Mouse (Mus musculus) myocyte (in vitro differentiated cells): ENCODE measurements at regions not wholly inside any gene's neighbourhood (a gene's known extent, or its start where the extent isn't known, plus 50 kb on each side); places are given as distances from the start of the nearest gene placed in this dataset.

Experiments used
- H3K27me3 ChIP-seq: one replicate; pipeline ENCODE4 v1.6.1; 2011; ENCODE audit not compliant: control insufficient read depth, insufficient read depth, insufficient read length
- H3K36me3 ChIP-seq: one replicate; pipeline ENCODE4 v1.6.1; 2011; ENCODE audit not compliant: control insufficient read depth, insufficient read depth
- H3K4me2 ChIP-seq: one replicate; pipeline ENCODE4 v1.6.1; 2011; ENCODE audit warnings: low read depth, control low read depth
- H3K4me3 ChIP-seq: one replicate; pipeline ENCODE4 v1.5.1; 2011; ENCODE audit warnings: mild to moderate bottlenecking, control low read depth, moderate library complexity
- H3K79me2 ChIP-seq: one replicate; pipeline ENCODE4 v1.6.1; 2011; ENCODE audit not compliant: control insufficient read depth, insufficient read depth
- H3ac ChIP-seq: one replicate; pipeline ENCODE4 v1.6.1; 2011; ENCODE audit not compliant: control insufficient read depth, insufficient read length
- CEBPB ChIP-seq: IDR thresholded peaks from 2 replicates; pipeline ENCODE4 v1.6.1; 2011; ENCODE audit warnings: mild to moderate bottlenecking, moderate library complexity; ENCODE audit not compliant: poor library complexity, insufficient read depth, severe bottlenecking
- E2F4 ChIP-seq: IDR thresholded peaks from one replicate; pipeline ENCODE4 v1.6.1; 2011; ENCODE audit warnings: mild to moderate bottlenecking, control low read depth, moderate library complexity; ENCODE audit not compliant: insufficient read depth
- MAX ChIP-seq: IDR thresholded peaks from one replicate; pipeline ENCODE4 v1.6.1; 2011; ENCODE audit warnings: low read depth, mild to moderate bottlenecking, control low read depth
- MYOD1 ChIP-seq, 3 experiments: IDR thresholded peaks; one replicate each; pipeline ENCODE4 v1.6.1; 2011; ENCODE audit warnings: control low read depth in 2 of 3, low read depth in 2 of 3, mild to moderate bottlenecking in 2 of 3, moderate library complexity in 1 of 3; ENCODE audit not compliant: insufficient read length in 2 of 3, control insufficient read depth in 1 of 3
- MYOG ChIP-seq, 3 experiments: IDR thresholded peaks; one replicate each; pipeline ENCODE4 v1.6.1; 2011; ENCODE audit warnings: control low read depth in 2 of 3, low read depth in 2 of 3, mild to moderate bottlenecking in 2 of 3; ENCODE audit not compliant: insufficient read length in 2 of 3, control insufficient read depth in 1 of 3, insufficient read depth in 1 of 3
- POLR2A ChIP-seq: IDR thresholded peaks from one replicate; pipeline ENCODE4 v1.6.1; 2011; ENCODE audit warnings: low read depth, mild to moderate bottlenecking, control low read depth, moderate library complexity; ENCODE audit not compliant: insufficient read length
- POLR2AphosphoS2 ChIP-seq: IDR thresholded peaks from one replicate; pipeline ENCODE4 v1.6.1; 2011; ENCODE audit warnings: low read depth, control low read depth; ENCODE audit not compliant: insufficient read length
- REST ChIP-seq: IDR thresholded peaks from one replicate; pipeline ENCODE4 v1.6.1; 2011; ENCODE audit warnings: mild to moderate bottlenecking, control low read depth, moderate library complexity; ENCODE audit not compliant: insufficient read depth, insufficient read length
- SRF ChIP-seq: IDR thresholded peaks from one replicate; pipeline ENCODE4 v1.6.1; 2011; ENCODE audit warnings: low read depth; ENCODE audit not compliant: control insufficient read depth, insufficient read length
- TCF12 ChIP-seq: IDR thresholded peaks from one replicate; pipeline ENCODE4 v1.6.1; 2011; ENCODE audit warnings: mild to moderate bottlenecking, control low read depth; ENCODE audit not compliant: poor library complexity, insufficient read depth, severe bottlenecking
- TCF3 ChIP-seq: IDR thresholded peaks from one replicate; pipeline ENCODE4 v1.6.1; 2011; ENCODE audit warnings: low read depth, control low read depth; ENCODE audit not compliant: insufficient read length
- USF1 ChIP-seq: IDR thresholded peaks from one replicate; pipeline ENCODE4 v1.6.1; 2011; ENCODE audit warnings: low read depth, mild to moderate bottlenecking, control low read depth, moderate library complexity

GRCm38 (mm10) chr10:122525360-122525759, 77.1 kb downstream of the Avpr1a start:
- Histone ChIP-seq H3K27me3 (no peaks in the 10 kb centered on the region), H3K4me2 (no peak overlapping the region), H3K79me2 (no peaks in the 10 kb centered on the region), H3K36me3 (no peaks in the 10 kb centered on the region), H3ac (no peak overlapping the region), H3K4me3 (no peak overlapping the region)
- no peak for TF ChIP-seq POLR2AphosphoS2
- no peak for TF ChIP-seq SRF
- no peak for TF ChIP-seq REST
- TF ChIP-seq USF1: no peak
- TF ChIP-seq E2F4: no peak
- no peak for TF ChIP-seq CEBPB

DNA sequence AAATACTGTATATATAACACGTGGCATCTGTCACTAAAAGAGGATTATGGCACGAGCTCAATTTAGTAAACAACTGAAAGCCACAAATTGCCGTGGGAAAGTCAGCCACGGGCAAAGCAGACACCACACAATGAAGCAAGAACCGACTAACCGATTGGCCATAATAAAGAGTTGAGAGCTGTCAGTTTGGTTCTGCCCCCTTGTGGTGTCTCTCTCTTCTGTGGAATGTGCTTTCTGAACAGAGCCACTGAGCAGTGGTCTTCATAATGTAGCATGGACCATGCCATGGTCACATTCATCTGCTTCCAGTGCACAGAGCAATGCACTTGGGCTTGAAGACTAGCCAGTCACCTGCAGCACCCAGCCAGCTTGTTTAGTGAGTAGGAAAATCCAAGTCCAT, 77.5 kb downstream of the Avpr1a start:
- Histone ChIP-seq H3K36me3 (no peaks in the 10 kb centered on the region), H3K4me3 (no peak overlapping the region), H3ac (no peak overlapping the region), H3K4me2 (no peak overlapping the region), H3K79me2 (no peaks in the 10 kb centered on the region), H3K27me3 (no peaks in the 10 kb centered on the region)
- TF ChIP-seq E2F4 (no peak), SRF (no peak), MYOD1 (IDR thresholded peaks at IDR 0.05; ENCODE audit: control insufficient read depth in 1 of 3, insufficient read length in 2 of 3, low read depth in 2 of 3) (no peak), REST (no peak), USF1 (no peak), POLR2A (no peak), MYOG (IDR thresholded peaks at IDR 0.05; ENCODE audit: control insufficient read depth in 1 of 3, insufficient read depth in 1 of 3, insufficient read length in 2 of 3, low read depth in 2 of 3) (no peak), POLR2AphosphoS2 (no peak), TCF12 (no peak), TCF3 (no peak), CEBPB (no peak), MAX (no peak)

GRCm38 (mm10) chr10:122528222-122528621, 79.9 kb downstream of the Avpr1a start:
- Histone ChIP-seq H3K4me2 (no peak overlapping the region), H3K36me3 (no peaks in the 10 kb centered on the region), H3K27me3 (no peaks in the 10 kb centered on the region), H3K79me2 (no peaks in the 10 kb centered on the region), H3K4me3 (no peak overlapping the region), H3ac (no peak overlapping the region)
- no peak for TF ChIP-seq TCF12
- TF ChIP-seq E2F4: no peak
- TF ChIP-seq MAX: no peak
- TF ChIP-seq POLR2A: no peak
- TF ChIP-seq MYOG (IDR thresholded peaks at IDR 0.05; ENCODE audit: control insufficient read depth in 1 of 3, insufficient read depth in 1 of 3, insufficient read length in 2 of 3, low read depth in 2 of 3): no peak
- TF ChIP-seq REST: no peak
- TF ChIP-seq SRF: no peak
- no peak for TF ChIP-seq TCF3
- no peak for TF ChIP-seq MYOD1 (IDR thresholded peaks at IDR 0.05; ENCODE audit: control insufficient read depth in 1 of 3, insufficient read length in 2 of 3, low read depth in 2 of 3)
- TF ChIP-seq USF1: no peak
- no peak for TF ChIP-seq CEBPB
- TF ChIP-seq POLR2AphosphoS2: no peak

GRCm38 (mm10) chr10:122528973-122529703, 80.8 kb downstream of the Avpr1a start:
- TF ChIP-seq POLR2AphosphoS2 (no peak), SRF (no peak), TCF3 (no peak), TCF12 (no peak), MYOD1 (IDR thresholded peaks at IDR 0.05; ENCODE audit: control insufficient read depth in 1 of 3, insufficient read length in 2 of 3, low read depth in 2 of 3) (no peak)
- H3K4me2 ChIP-seq: no peak overlapping the region
- no peaks in the 10 kb centered on the region for H3K79me2 ChIP-seq
- no peaks in the 10 kb centered on the region for H3K36me3 ChIP-seq
- H3K27me3 ChIP-seq: no peaks in the 10 kb centered on the region
- H3ac ChIP-seq: no peak overlapping the region
- no peak overlapping the region for H3K4me3 ChIP-seq

DNA sequence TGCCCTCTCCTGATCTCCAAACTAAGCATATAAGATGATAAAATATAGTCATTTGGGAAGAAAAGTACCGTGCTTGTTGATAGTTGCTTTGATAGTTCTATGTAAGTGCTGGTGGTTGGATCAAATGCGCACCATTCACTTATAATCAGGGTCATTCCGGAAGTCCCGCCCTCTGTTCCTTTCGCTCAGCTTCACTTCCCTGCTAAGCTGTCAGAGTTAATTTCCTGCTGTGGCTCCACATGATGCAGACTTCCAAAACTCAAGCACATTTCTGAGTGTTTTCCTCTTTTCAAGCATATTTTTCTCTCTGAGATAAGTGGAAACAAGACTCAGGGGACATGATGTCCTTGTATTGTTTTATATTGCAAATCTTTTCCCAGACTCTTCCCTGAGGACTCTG, 86.4 kb downstream of the Avpr1a start:
- Histone ChIP-seq H3K27me3 (no peaks in the 10 kb centered on the region), H3K79me2 (no peaks in the 10 kb centered on the region), H3ac (no peak overlapping the region), H3K4me2 (no peak overlapping the region), H3K36me3 (no peaks in the 10 kb centered on the region), H3K4me3 (no peak overlapping the region)
- no peak for TF ChIP-seq MAX
- TF ChIP-seq SRF: no peak
- TF ChIP-seq REST: no peak
- no peak for TF ChIP-seq POLR2A
